Mouse (Mus musculus): ENCODE measurements at regions not wholly inside any gene's neighbourhood (a gene's known extent, or its start where the extent isn't known, plus 50 kb on each side); places are given as distances from the start of the nearest gene placed in this dataset.

GRCm38 (mm10) chr10:29635828-29636227 is 100.2 kb upstream of the Rspo3 start:
- TF ChIP-seq CTCF (IDR thresholded peaks at IDR 0.05; ENCODE audit: borderline replicate concordance, extremely low read depth, insufficient read depth, insufficient read length) (no peak), POLR2A (IDR thresholded peaks at IDR 0.05; ENCODE audit: borderline replicate concordance, extremely low read depth, insufficient read depth, insufficient read length, poor library complexity, severe bottlenecking) (no peak)
